ENCODE assay signal across 27 mouse cellular contexts in the genomic region with DNA sequence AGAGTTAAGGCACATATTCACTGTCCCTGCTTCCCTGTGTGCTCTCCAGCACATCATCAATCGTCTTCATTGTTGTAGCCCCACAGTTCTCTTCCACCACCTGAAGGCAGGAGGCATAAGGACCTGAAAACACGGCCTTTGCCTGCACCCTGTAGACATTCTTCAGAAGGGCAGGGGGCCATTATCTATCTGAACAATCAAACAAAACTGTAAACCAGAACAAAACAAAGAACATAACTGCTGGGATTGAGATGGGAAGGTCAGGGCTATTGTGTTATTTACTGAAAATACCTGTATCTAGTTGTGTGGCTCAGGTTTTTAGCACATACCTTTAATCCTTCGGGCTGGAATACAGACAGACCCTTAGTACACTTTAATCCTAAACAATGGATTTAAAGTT.
"Had no signal": no experiment of that assay in that cellular context is flagged by ENCODE, and none has a peak within 500 bp of the region (broad histone marks: within the 10 kb centered on the region; RNA-seq: fewer than 3 reads in every experiment).

No protein-coding gene starts in this region.

- H3K27me3 ChIP-seq: limb, embryonic 12.5 days; limb, embryonic 13.5 days; limb, embryonic 15.5 days; liver, embryonic 12.5 days; liver, embryonic 13.5 days; liver, embryonic 15.5 days; lung, embryonic 15.5 days; midbrain, embryonic 12.5 days; midbrain, embryonic 13.5 days; midbrain, embryonic 15.5 days had no signal

- H3K4me3 ChIP-seq: limb, embryonic 10.5 days; limb, embryonic 12.5 days; limb, embryonic 13.5 days; limb, embryonic 15.5 days; liver, embryonic 12.5 days; liver, embryonic 13.5 days; liver, embryonic 15.5 days; lung, embryonic 15.5 days; megakaryocyte, embryonic 14.5 days; midbrain, embryonic 10.5 days; midbrain, embryonic 12.5 days; midbrain, embryonic 13.5 days; midbrain, embryonic 15.5 days; myocyte had no signal

- H3K36me3 ChIP-seq: limb, embryonic 10.5 days; limb, embryonic 12.5 days; limb, embryonic 13.5 days; limb, embryonic 15.5 days; liver, embryonic 12.5 days; liver, embryonic 13.5 days; liver, embryonic 15.5 days; lung, embryonic 15.5 days; midbrain, embryonic 10.5 days; midbrain, embryonic 12.5 days; midbrain, embryonic 13.5 days; midbrain, embryonic 15.5 days had no signal

- H3K4me1 ChIP-seq: limb, embryonic 10.5 days; limb, embryonic 12.5 days; limb, embryonic 13.5 days; limb, embryonic 15.5 days; liver, embryonic 12.5 days; liver, embryonic 13.5 days; liver, embryonic 15.5 days; lung, embryonic 15.5 days; midbrain, embryonic 12.5 days; midbrain, embryonic 13.5 days; midbrain, embryonic 15.5 days had no signal

- H3K27ac ChIP-seq: limb, embryonic 10.5 days; limb, embryonic 12.5 days; limb, embryonic 13.5 days; limb, embryonic 15.5 days; liver, embryonic 12.5 days; liver, embryonic 13.5 days; liver, embryonic 14.5 days; liver, embryonic 15.5 days; lung, embryonic 15.5 days; macrophage; midbrain, embryonic 10.5 days; midbrain, embryonic 12.5 days; midbrain, embryonic 13.5 days; midbrain, embryonic 15.5 days had no signal

- H3K9ac ChIP-seq: limb, embryonic 12.5 days; limb, embryonic 13.5 days; limb, embryonic 15.5 days; liver, embryonic 12.5 days; liver, embryonic 13.5 days; liver, embryonic 14.5 days; liver, embryonic 15.5 days; liver, postnatal 0 days; lung, embryonic 14.5 days; lung, embryonic 15.5 days; midbrain, embryonic 12.5 days; midbrain, embryonic 13.5 days; midbrain, embryonic 15.5 days had no signal

- H3K9me3 ChIP-seq: limb, embryonic 10.5 days; limb, embryonic 12.5 days; limb, embryonic 13.5 days; limb, embryonic 15.5 days; liver, embryonic 12.5 days; liver, embryonic 13.5 days; liver, embryonic 15.5 days; lung, embryonic 15.5 days; midbrain, embryonic 10.5 days; midbrain, embryonic 12.5 days; midbrain, embryonic 13.5 days; midbrain, embryonic 15.5 days had no signal

- DNase-seq: left cerebral cortex, postnatal 4 days; liver; liver, embryonic 13.5 days; liver, postnatal 0 days; lung, adult 18-20 months; lung, adult 2 months; lung, embryonic 14.5 days; lung, postnatal 10 days; lung, postnatal 14 days; lung, postnatal 36 days; lung, postnatal 4 days; midbrain, embryonic 14.5 days had no signal
